Mouse (Mus musculus): ENCODE data around the gene Gnl3.

Gnl3 gene

DNA sequence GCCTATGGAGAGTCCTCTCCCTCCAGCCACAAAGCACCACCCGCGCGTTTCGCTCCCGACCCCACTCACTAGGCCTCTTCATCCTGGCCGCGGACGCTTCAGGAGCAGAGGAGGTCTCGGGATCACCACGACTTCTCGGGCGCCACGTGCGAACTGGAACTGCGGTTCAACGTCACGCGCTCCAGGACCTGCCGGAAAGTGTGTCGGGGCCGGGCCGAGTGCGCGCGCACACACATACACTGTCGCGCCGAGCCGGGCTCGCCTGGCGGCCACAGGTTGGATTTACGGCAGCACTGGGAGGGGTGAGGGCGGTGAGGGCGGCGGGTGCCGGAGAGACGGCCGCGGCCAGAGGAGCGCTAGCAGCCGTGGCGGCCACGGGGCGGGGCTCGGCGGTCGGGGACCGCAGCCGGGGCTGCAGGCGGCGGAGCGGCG is at the start of gene Gnl3, which contains the start of gene Pbrm1:
Gnl3 (minus strand) TSS at position 293 of the 432 bp plus-strand sequence.
Pbrm1 (plus strand) TSS at position 279 of the 432 bp plus-strand sequence.
- in situ Hi-C loops (cut with MboI; ENCODE audit: unreplicated experiment in 2 of 2) = no loop called here

- in situ Hi-C loops (cut with MboI; ENCODE audit: unreplicated experiment in 2 of 2) = loop anchor here in 1 of 2 experiments (25.0 kb wide), 1 partner anchor 300 kb away; no protein-coding TSS in a partner anchor
Measured at GRCm38 (mm10) chr14:31062277-31062676, 43.3 kb upstream of the Gnl3 start.

DNA sequence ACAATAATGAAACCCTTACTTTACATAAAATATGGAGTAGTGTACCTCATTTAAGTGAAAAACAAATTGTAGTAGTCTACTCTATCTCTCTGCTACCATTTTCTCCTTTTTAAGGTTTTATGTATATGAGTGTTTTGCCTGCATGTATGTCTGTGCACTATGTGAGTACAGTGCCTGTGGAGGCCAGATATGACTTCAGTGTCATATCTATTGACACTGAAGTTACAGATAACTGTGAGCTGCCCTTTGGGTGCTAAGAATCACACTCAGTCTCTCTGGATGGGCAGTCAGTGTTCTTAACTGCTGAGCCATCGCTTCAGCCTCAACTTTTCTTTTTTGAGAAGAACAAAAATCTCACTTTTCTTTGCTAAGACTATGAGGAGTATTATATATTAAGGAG is 26.9 kb upstream of the Gnl3 start:
- in situ Hi-C loops (cut with MboI; ENCODE audit: unreplicated experiment in 2 of 2) = no loop called here

DNA sequence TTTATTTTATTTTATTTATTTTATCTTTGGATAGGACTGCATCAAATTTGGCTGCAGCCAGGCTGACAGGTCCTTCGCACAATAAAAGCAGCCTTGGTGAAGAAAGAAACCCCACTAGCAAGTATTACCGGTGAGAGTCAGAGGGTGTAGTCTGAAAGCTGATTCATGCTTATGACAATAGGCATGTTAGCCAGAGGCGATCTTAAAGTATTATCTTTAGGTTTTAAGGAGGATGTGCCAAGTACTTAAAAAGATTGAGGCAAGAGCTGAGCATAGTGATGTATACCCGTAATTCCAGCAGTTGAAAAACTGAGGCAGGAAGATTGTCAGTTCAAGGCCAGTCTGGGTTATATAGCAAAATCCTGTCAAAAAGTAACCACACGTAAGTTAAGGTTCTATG is 26.3 kb upstream of the Gnl3 start:
- in situ Hi-C loops (cut with MboI; ENCODE audit: unreplicated experiment in 2 of 2) = no loop called here

DNA sequence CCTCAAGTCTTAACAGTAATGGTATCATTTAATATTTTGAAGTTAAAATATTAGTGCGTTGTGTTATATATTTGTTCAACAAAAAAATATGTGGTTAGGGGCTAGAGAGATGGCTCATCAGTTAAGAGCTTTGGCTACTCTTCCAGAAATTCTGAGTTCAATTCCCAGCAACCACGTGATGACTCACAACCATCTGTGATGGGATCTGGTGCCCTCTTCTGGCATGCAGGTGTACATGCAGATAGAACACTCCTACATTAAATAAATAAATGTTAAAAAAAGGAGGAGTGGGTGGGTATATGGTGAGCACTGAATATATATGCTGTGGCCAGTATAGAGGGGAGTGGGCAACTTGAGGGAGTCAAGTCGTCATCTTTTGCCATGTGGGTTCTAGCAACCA is 6.8 kb upstream of the Gnl3 start:
- in situ Hi-C loops (cut with MboI; ENCODE audit: unreplicated experiment in 2 of 2) = loop anchor here in 1 of 2 experiments (10.0 kb wide), 1 partner anchor 169 kb away; no protein-coding TSS in a partner anchor

GRCm38 (mm10) chr14:31022579-31022978 is 3.6 kb upstream of the Gnl3 start:
- in situ Hi-C loops (cut with MboI; ENCODE audit: unreplicated experiment in 2 of 2) = loop anchor here in 1 of 2 experiments (10.0 kb wide), 1 partner anchor 172 kb away; no protein-coding TSS in a partner anchor

- in situ Hi-C loops (cut with MboI; ENCODE audit: unreplicated experiment in 2 of 2) = loop anchor here in 1 of 2 experiments (10.0 kb wide), 1 partner anchor 175 kb away; no protein-coding TSS in a partner anchor
Measured at GRCm38 (mm10) chr14:31019331-31020205, 616 bp upstream of the Gnl3 start.

- in situ Hi-C loops (cut with MboI; ENCODE audit: unreplicated experiment in 2 of 2) = no loop called here
Measured at GRCm38 (mm10) chr14:31017854-31018253, 1.1 kb downstream of the Gnl3 start.

DNA sequence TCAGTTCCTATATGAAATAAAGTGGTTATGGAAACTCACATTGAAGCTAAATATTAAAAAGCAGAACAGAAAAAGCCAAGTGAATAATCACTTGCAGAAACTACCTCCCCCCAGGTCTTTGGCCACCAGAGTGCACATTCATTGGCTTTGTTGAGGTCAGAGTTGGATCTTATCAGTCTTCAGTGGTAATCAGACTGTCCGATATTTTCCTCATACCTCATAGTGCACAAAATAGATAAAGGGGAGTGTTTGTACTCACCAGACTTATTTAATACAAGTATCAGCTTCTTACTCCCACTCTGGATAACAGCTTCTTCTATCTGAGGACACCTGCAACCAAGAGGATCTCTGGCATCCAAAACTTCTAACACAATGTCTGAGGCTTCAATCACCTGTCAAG is 2.9 kb downstream of the Gnl3 start:
- in situ Hi-C loops (cut with MboI; ENCODE audit: unreplicated experiment in 2 of 2) = no loop called here

DNA sequence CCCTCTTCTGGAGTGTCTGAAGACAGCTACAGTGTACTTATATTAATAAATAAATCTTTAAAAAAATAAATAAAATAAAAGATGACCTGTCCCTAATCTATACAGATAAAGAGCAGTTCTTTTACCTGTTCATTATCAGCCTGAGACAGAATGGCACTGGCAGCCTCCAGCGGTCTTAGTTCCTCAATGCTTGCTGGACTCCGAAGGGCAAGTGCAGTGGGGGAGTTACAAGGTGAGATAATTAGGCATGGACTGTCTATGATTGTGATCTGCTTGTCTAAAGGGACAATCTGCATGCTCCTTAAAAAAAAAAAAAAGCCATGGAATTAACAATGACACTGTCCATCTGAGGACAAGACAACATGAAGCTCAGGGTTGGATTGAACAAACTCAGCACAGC is 5.0 kb downstream of the Gnl3 start:
- in situ Hi-C loops (cut with MboI; ENCODE audit: unreplicated experiment in 2 of 2) = no loop called here

DNA sequence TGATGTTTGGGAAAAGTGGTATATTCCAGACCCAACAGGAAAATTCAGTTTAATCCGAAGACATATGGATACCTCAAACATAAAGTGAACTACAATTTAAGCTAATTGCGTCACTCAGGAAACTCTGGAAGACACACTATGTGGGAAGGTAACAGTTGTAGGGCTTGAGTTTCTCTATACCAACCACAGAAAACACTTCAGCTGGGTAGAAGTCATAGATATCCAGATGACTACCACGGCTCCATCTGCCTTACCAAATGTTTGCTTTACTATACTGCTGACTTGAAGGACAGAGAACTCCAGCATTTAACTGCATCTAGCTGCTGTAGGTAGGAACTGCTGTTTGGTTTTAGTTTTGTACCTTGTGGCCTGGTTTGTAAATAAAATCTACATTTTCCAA is 7.4 kb downstream of the Gnl3 start:
- in situ Hi-C loops (cut with MboI; ENCODE audit: unreplicated experiment in 2 of 2) = no loop called here

- in situ Hi-C loops (cut with MboI; ENCODE audit: unreplicated experiment in 2 of 2) = no loop called here
Measured at GRCm38 (mm10) chr14:31006779-31007178, 12.2 kb downstream of the Gnl3 start.

DNA sequence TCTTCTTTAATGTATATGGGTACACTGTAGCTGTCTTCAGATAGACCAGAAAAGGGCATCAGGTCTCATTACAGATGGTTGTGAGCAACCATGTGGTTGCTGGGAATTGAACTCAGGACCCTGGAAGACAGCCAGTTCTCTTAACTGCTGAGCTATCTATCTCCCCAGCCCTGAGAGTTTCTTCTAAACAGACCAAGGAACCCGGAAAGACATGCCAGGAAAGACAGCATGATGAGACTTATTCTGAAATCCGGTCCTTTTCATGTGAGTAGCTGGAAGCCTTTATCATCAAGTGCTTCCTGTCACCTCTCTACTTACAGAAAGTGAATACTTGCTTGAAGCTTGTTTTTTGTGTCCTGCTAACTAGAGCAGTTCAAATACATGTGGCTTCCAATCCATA is 14.4 kb downstream of the Gnl3 start:
- in situ Hi-C loops (cut with MboI; ENCODE audit: unreplicated experiment in 2 of 2) = no loop called here

- in situ Hi-C loops (cut with MboI; ENCODE audit: unreplicated experiment in 2 of 2) = no loop called here
Measured at GRCm38 (mm10) chr14:31001307-31002205, 17.4 kb downstream of the Gnl3 start, which contains the start of the genes Glt8d1 and Spcs1. Glt8d1 (plus strand) TSS chr14:31001400. Spcs1 (minus strand) TSS chr14:31001672.

DNA sequence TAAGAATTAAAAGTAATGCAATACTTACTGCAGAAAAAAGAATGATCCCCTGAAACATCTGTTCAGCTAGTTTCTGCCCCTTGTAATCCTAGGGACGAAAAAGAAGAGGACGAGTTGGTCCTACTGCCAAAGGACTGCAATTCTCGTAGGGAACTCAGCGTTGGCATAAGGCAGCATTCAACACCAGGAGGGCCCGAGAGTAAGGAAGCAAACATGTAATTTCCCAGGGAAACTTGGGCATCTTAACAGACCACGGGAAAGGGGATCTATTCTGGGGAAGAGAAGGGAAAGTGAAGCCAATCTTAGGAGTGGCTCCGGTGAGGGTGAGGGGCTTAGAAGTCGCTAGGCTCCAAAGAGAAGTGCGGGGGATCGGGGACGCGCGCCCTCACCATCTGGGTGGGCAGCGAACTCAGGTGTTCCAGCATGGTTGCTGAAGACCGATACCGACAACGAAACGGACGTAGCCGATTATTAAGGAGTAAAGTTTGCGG is 18.1 kb downstream of the Gnl3 start:
- in situ Hi-C loops (cut with MboI; ENCODE audit: unreplicated experiment in 2 of 2) = no loop called here

DNA sequence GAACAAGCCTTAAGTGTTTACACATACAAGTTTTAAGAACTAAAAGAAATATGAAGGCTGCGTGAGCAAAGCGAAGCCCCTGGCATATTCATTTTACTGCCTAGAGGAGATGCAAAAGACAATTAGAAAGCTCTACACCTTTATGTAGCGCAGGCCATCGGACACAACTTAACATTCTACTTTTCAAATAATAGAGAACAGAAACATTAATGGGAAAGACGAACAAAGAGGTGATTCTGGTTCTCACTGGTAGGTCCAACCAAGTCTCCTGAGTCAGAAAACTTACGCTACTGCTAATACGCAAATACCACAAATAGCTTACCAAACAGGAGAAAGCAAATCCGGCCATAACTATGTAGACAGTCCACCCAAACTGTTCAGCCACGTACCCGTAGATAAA is 18.6 kb downstream of the Gnl3 start:
- in situ Hi-C loops (cut with MboI; ENCODE audit: unreplicated experiment in 2 of 2) = no loop called here

DNA sequence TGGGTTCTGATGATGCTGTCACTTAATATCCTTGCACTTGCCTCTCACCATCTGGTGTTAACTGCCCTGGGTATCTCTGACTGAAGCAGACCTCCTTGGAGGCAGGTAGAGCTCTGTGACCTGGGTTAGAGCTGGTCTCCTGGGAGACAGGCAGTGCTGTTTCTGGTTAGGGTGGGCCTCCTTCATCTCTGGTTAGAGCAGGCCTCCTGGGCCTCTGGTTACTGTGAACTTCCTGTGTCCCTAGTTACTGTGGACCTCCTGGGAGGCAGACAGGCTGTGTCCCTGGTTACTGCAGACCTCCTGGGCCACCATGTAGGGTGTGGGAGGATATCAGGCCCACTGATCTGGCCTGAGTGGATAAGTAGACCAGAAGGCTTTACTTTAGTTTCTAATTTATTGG is 22.5 kb downstream of the Gnl3 start:
- in situ Hi-C loops (cut with MboI; ENCODE audit: unreplicated experiment in 2 of 2) = no loop called here

DNA sequence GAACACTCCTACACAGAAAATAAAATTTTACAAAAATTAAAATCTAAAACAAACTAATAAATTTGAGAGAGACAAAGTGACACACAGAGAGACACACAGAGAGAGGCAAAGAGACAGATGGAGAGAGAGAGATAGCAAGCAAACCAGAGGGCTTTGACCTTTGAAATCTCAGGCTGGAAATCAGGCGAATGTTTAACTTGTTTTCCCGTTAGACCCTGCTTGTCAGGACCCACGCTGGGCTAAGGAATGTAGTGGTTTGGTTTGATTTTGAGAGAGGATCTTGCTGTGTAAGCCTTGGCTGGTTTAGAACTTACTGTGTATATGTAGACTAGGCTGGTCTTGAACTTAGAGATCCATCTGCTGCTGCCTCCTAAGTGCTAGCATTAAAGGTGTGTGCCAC is 42.7 kb downstream of the Gnl3 start:
- in situ Hi-C loops (cut with MboI; ENCODE audit: unreplicated experiment in 2 of 2) = loop anchor here in 1 of 2 experiments (5.0 kb wide), 1 partner anchor 49 kb away; no protein-coding TSS in a partner anchor

GRCm38 (mm10) chr14:30974204-30974603 is 44.7 kb downstream of the Gnl3 start:
- in situ Hi-C loops (cut with MboI; ENCODE audit: unreplicated experiment in 2 of 2) = no loop called here

All from v-Abl transformed pro-B cells (cell line).